Mouse (Mus musculus) thymus, postnatal 25 days (tissue): ENCODE measurements around the gene Mars.
"Not testable (repeated sequence)": the region's sequence is repeated elsewhere in the genome, so short reads cannot be mapped to it uniquely, and the experiment has no call there.

Experiments used
- DNase-seq: peaks from one replicate; pipeline ENCODE4 v3.0.0; 2022

Mars gene

GRCm38 (mm10) chr10:127336952-127337351 lies 25.4 kb upstream of the Mars start:
- DNase-seq = no peak

GRCm38 (mm10) chr10:127335271-127335670 lies 23.7 kb upstream of the Mars start:
- DNase-seq = no peak

- peak; percentile 45 for DNase-seq
Measured at GRCm38 (mm10) chr10:127333152-127333551, 21.6 kb upstream of the Mars start.

- no peak for DNase-seq
Measured at GRCm38 (mm10) chr10:127332211-127332874, 20.8 kb upstream of the Mars start.

- no peak for DNase-seq
Measured at GRCm38 (mm10) chr10:127330212-127330611, 18.6 kb upstream of the Mars start.

- no peak for DNase-seq
Measured at GRCm38 (mm10) chr10:127327461-127328145, 16.0 kb upstream of the Mars start.

- no peak for DNase-seq
Measured at GRCm38 (mm10) chr10:127326828-127327227, 15.2 kb upstream of the Mars start.

- peak; percentile 31 for DNase-seq
Measured at GRCm38 (mm10) chr10:127326017-127326801, 14.6 kb upstream of the Mars start.

GRCm38 (mm10) chr10:127325454-127326016 lies 13.9 kb upstream of the Mars start:
- peak; percentile 76 for DNase-seq

- DNase-seq = peak; percentile 90
Measured at GRCm38 (mm10) chr10:127324495-127324894, 12.9 kb upstream of the Mars start.

GRCm38 (mm10) chr10:127323131-127323855 lies 11.7 kb upstream of the Mars start:
- peak; percentile 74 for DNase-seq

- DNase-seq = peak; percentile 44
Measured at GRCm38 (mm10) chr10:127322669-127323068, 11.1 kb upstream of the Mars start.

GRCm38 (mm10) chr10:127322178-127322577 lies 10.6 kb upstream of the Mars start:
- DNase-seq = peak; percentile 44

- DNase-seq = peak; percentile 52
Measured at GRCm38 (mm10) chr10:127321621-127322020, 10.0 kb upstream of the Mars start, which contains the start of gene Arhgap9. Gene Arhgap9 (plus strand): TSS chr10:127321964.

GRCm38 (mm10) chr10:127319969-127320368 lies 8.4 kb upstream of the Mars start:
- no peak for DNase-seq

- DNase-seq = no peak
Measured at GRCm38 (mm10) chr10:127318009-127318408, 6.4 kb upstream of the Mars start.

GRCm38 (mm10) chr10:127317277-127317676 lies 5.7 kb upstream of the Mars start:
- no peak for DNase-seq

- not testable (repeated sequence) for DNase-seq
Measured at GRCm38 (mm10) chr10:127314950-127315349, 3.4 kb upstream of the Mars start.

GRCm38 (mm10) chr10:127313516-127313915 lies 1.9 kb upstream of the Mars start:
- DNase-seq = not testable (repeated sequence)

GRCm38 (mm10) chr10:127312858-127313257 lies 1.3 kb upstream of the Mars start:
- no peak for DNase-seq

GRCm38 (mm10) chr10:127312356-127312676 lies 730 bp upstream of the Mars start:
- DNase-seq = peak; percentile 90
